Mouse (Mus musculus): Measurements from ENCODE around the gene Socs3. TPM values are rescaled to one million over a fixed set of nuclear protein-coding genes. Genes with fewer than 3 reads are reported as not detected.

Socs3 gene
- polyA plus RNA-seq, 1 experiment: not detected

DNA sequence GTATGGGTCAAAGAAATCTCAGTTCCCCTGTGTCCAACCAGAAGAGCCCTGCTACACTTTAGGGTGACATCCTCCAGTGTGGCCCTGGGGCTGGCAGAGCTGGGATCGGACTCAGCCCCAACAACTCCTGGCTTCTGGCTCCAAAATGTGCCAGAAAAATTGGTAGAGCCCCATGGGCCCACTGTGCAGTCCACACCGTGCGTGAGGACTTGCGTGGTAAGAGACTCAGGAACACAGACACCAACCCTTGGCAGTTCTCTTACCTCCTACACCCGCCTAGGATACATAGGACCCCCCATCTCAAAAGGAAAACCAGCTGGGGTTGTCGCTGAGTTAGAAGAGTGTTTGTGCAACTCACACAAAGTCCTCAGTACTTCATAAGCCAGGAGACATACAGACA lies 29.0 kb downstream of the Socs3 start:
- H3K4me3 ChIP-seq (ENCODE audit: insufficient read depth, low read depth, low read length): no peak overlapping the region
- H3K4me1 ChIP-seq (ENCODE audit: control insufficient read depth, insufficient read depth, low read length): peaks cover 31% of the 10 kb centered on the region
- H3K27ac ChIP-seq (ENCODE audit: insufficient read depth, low read depth, low read length): no peak overlapping the region
- WGBS: 93% methylated on average over 6 of the region's 6 CpGs
- TF ChIP-seq CTCF (IDR thresholded peaks at IDR 0.05; ENCODE audit: insufficient read depth, low read depth, low read length) (no peak), POLR2A (IDR thresholded peaks at IDR 0.05; ENCODE audit: insufficient read depth, low read depth, low read length) (no peak)

DNA sequence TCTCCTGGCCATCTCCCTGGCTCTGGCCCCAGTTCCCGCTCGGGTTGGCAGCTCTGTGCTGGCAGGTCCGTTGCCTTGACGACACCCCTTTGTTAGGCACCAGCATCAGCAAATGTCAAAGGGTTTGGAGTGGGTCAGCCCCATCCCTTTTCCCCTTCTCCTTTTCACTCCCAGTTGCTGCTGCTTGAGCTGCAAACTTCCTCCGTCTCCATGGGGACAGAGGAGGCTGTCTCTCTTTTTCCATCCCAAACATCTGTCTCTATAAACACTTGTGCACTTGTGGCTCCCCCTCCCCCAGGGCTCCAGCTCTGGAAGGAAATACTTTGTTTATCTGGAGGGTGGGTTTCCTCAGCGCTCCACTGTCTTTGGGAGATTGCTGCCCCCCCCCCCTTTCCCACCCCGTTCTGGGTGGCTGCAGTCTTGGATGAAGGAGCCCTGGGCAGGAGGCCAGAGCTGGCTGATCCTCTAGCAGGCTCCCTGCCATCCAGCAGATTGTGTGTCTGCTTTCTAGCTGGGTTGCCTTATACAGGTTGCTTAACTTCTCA lies 30.0 kb downstream of the Socs3 start:
- H3K4me3 ChIP-seq (ENCODE audit: insufficient read depth, low read depth, low read length): no peak overlapping the region
- H3K27ac ChIP-seq (ENCODE audit: insufficient read depth, low read depth, low read length): peak overlapping the region; percentile 22; the same call in 1 of the 2 replicates
- peaks cover 38% of the 10 kb centered on the region for H3K4me1 ChIP-seq (ENCODE audit: control insufficient read depth, insufficient read depth, low read length)
- 5% methylated on average over 7 of the region's 7 CpGs for WGBS
- no peak for TF ChIP-seq CTCF (IDR thresholded peaks at IDR 0.05; ENCODE audit: insufficient read depth, low read depth, low read length)
- no peak for TF ChIP-seq POLR2A (IDR thresholded peaks at IDR 0.05; ENCODE audit: insufficient read depth, low read depth, low read length)

DNA sequence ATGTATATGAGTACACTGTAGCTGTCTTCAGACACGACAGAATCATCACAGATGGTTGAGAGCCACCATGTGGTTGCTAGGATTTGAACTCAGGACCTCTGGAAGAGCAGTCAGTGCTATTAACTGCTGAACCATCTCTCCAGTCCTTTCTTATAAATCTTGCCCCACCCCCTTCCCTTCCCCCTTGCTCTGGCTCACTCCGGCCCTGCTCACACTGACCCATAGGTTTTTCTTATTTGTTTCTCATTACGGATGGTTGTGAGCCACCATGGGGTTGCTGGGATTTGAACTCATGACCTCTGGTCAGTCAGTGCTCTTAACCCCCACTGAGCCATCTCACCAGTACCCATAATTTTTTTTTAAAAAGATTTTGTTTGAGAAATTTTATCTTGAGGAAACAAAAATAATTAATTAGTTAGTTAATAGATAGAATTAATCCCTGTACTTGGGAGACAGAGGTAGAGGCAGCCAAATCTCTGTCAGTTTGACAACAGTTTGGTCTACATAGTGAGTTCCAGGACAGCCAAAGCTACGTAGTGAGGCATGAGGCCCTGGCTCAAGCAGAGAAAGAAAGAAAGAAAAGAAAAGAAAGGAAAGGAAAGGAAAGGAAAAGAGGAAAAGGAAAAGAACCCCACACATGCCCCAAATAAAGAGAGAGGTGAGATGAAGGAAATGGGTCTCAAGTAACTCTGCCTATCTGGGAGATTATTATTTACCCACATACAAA lies 30.7 kb downstream of the Socs3 start:
- WGBS: 55% methylated on average over 4 of the region's 4 CpGs
- Histone ChIP-seq H3K4me1 (ENCODE audit: control insufficient read depth, insufficient read depth, low read length) (peaks cover 44% of the 10 kb centered on the region), H3K27ac (ENCODE audit: insufficient read depth, low read depth, low read length) (peak overlapping the region; percentile 22; the same call in 1 of the 2 replicates), H3K4me3 (ENCODE audit: insufficient read depth, low read depth, low read length) (no peak overlapping the region)
- TF ChIP-seq POLR2A (IDR thresholded peaks at IDR 0.05; ENCODE audit: insufficient read depth, low read depth, low read length): no peak

DNA sequence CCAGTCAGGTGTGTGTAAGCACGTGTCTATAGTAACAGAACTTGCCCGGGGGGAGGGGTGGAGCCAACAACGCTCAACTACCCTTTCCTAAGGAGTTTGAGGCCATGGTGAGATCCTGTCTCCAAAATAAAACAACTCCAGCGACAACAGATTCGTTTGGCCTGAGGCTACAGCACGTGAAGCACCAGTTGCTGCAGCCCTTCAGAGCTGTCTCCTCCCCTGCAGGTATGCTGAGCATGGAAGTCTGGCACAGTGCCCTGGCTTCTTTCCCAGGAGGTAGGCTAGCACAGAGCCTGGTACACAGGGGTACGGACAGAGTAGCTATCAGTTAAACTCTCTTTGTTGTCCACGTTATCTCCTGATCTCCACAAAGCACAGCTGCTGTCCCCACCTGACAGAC lies 33.6 kb downstream of the Socs3 start:
- no peak for TF ChIP-seq CTCF (IDR thresholded peaks at IDR 0.05; ENCODE audit: insufficient read depth, low read depth, low read length)
- no peak for TF ChIP-seq POLR2A (IDR thresholded peaks at IDR 0.05; ENCODE audit: insufficient read depth, low read depth, low read length)
- Histone ChIP-seq H3K27ac (ENCODE audit: insufficient read depth, low read depth, low read length) (no peak overlapping the region), H3K4me3 (ENCODE audit: insufficient read depth, low read depth, low read length) (no peak overlapping the region), H3K4me1 (ENCODE audit: control insufficient read depth, insufficient read depth, low read length) (peaks cover 56% of the 10 kb centered on the region)
- 67% methylated on average over 8 of the region's 8 CpGs for WGBS

DNA sequence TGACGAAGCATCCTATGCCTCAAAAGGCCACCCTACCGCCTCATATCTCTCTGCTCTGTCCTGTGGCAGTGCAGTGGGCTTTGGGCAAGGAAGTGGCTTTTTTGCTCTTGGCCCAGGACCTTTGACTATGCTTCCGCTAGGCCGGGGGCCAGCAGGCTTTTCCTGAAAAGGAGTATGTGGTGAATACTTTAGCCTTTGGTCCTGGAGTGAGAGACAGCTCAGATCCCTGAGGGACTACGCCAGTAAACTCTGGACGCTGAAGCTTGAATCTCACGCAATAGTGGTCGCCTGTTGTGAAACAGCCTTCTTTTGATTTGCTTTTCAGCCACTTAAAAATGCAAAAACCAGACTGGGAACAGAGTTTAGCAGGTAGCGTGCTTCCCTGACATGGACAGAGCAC lies 34.2 kb downstream of the Socs3 start:
- peaks cover 57% of the 10 kb centered on the region for H3K4me1 ChIP-seq (ENCODE audit: control insufficient read depth, insufficient read depth, low read length)
- H3K4me3 ChIP-seq (ENCODE audit: insufficient read depth, low read depth, low read length): no peak overlapping the region
- TF ChIP-seq CTCF (IDR thresholded peaks at IDR 0.05; ENCODE audit: insufficient read depth, low read depth, low read length) (no peak), POLR2A (IDR thresholded peaks at IDR 0.05; ENCODE audit: insufficient read depth, low read depth, low read length) (no peak)
- no peak overlapping the region for H3K27ac ChIP-seq (ENCODE audit: insufficient read depth, low read depth, low read length)
- WGBS: 73% methylated on average over 9 of the region's 9 CpGs

DNA sequence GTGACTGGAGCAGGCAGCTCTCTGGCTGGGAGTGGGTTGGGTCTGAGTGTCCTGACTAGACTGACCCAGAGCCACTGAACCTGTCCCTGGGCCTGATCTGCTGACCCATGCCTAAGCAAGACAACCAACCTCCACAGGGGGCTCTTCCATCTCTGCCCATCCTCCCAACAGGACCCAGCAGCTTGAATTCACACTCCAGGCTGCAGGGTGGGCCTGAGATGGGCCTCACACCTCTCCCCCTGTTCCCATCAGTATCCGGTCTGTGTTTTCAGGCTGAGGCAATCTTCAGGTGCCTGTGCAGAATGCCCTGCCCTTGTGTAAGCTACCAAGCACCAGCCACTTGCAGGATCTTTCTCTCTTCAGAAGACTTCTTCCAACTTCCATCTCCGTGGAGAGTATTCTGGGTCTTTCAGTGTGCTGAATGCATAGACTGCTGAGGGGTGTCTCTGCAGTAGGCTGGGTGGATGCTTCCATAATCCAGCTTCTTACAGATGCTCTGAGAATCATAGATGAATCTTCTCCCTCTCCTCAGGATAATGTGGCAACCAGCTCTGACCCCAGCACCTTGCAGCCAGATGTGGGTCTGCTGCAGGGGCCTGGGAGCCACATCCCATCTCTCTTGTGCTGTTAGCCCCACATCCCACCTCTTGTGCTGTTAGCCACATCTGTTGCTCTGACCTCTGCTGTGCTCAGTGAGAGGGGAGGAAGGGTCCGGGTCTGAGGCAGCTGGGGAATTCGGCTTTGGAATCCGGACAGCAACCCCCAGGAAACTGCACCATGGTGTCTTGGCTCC lies 35.1 kb downstream of the Socs3 start:
- TF ChIP-seq CTCF (IDR thresholded peaks at IDR 0.05; ENCODE audit: insufficient read depth, low read depth, low read length) (no peak), POLR2A (IDR thresholded peaks at IDR 0.05; ENCODE audit: insufficient read depth, low read depth, low read length) (no peak)

DNA sequence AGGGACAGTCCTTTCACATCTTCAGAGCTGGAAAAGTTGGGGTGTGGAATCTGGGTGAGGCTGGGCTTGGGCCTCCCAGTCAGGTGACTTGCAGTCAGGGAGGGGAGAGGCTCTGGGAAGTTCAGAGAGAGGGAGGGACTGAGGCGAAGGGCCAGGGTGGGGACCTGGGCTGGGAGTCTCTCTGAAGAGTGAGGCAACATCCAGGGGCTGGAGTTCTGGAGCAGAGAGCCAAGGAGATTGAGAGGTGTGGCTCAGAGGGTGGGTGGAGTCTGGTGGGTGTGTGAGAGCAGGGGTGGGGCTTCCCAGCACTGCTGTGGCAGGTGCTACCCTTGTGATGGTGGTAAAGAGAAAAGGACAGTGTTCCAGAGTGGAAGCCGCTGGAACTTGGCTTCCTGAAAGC lies 35.7 kb downstream of the Socs3 start:
- Histone ChIP-seq H3K27ac (ENCODE audit: insufficient read depth, low read depth, low read length) (no peak overlapping the region), H3K4me1 (ENCODE audit: control insufficient read depth, insufficient read depth, low read length) (peaks cover 47% of the 10 kb centered on the region), H3K4me3 (ENCODE audit: insufficient read depth, low read depth, low read length) (no peak overlapping the region)
- TF ChIP-seq POLR2A (IDR thresholded peaks at IDR 0.05; ENCODE audit: insufficient read depth, low read depth, low read length) (no peak), CTCF (IDR thresholded peaks at IDR 0.05; ENCODE audit: insufficient read depth, low read depth, low read length) (no peak)
- 82% methylated on average over 2 of the region's 2 CpGs for WGBS

More for the DNA sequence above, 35.1 kb downstream of the Socs3 start:
- no peak overlapping the region for H3K27ac ChIP-seq (ENCODE audit: insufficient read depth, low read depth, low read length)
- H3K4me1 ChIP-seq (ENCODE audit: control insufficient read depth, insufficient read depth, low read length): peaks cover 51% of the 10 kb centered on the region
- 78% methylated on average over 5 of the region's 5 CpGs for WGBS
- H3K4me3 ChIP-seq (ENCODE audit: insufficient read depth, low read depth, low read length): no peak overlapping the region

DNA sequence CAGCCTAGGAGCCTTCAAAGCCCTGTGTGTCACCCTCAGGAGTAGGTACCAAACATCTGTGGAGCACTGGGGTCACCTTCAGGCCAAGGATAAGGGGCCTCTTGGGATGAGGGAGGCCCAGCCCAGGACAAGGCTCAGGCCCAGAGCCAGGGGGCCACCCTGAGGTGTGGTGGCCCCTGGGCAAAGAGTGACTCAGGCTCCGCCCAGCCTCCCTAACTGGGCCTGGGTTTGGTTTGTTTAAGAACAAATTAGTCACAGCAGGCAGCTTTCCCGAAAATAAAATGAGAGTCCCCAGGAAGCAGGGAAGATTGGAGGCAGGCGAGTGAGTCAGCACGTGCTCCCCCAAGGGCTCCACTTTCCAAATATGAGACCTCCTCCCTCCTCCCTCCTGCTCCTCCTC lies 37.7 kb downstream of the Socs3 start:
- TF ChIP-seq POLR2A (IDR thresholded peaks at IDR 0.05; ENCODE audit: insufficient read depth, low read depth, low read length) (no peak), CTCF (IDR thresholded peaks at IDR 0.05; ENCODE audit: insufficient read depth, low read depth, low read length) (no peak)
- Histone ChIP-seq H3K4me3 (ENCODE audit: insufficient read depth, low read depth, low read length) (no peak overlapping the region), H3K4me1 (ENCODE audit: control insufficient read depth, insufficient read depth, low read length) (peaks cover 43% of the 10 kb centered on the region), H3K27ac (ENCODE audit: insufficient read depth, low read depth, low read length) (peak overlapping the region; percentile 95)
- 24% methylated on average over 4 of the region's 4 CpGs for WGBS

DNA sequence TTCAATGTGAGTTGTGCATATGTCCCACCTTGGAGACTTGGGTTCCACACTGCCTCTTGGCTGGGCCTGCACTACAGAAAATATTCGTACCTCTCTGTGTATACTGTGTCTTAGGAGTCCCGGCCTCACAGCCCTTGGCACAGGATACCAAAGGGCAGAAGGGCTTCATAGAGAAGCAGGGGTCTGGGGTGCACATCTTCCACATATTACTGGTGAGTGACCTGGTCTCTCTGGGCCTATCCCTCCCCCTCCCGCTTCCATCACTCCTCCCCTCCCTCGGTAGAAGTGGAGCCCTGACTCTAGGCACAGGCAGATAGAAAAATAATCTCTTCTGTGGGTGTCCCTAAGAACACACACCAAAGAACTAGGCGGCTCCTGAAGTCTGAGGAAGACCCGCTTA lies 38.3 kb downstream of the Socs3 start:
- Histone ChIP-seq H3K4me3 (ENCODE audit: insufficient read depth, low read depth, low read length) (no peak overlapping the region), H3K4me1 (ENCODE audit: control insufficient read depth, insufficient read depth, low read length) (peaks cover 43% of the 10 kb centered on the region), H3K27ac (ENCODE audit: insufficient read depth, low read depth, low read length) (peak overlapping the region; percentile 95)
- WGBS: 68% methylated on average over 6 of the region's 6 CpGs
- TF ChIP-seq CTCF (IDR thresholded peaks at IDR 0.05; ENCODE audit: insufficient read depth, low read depth, low read length): no peak
- no peak for TF ChIP-seq POLR2A (IDR thresholded peaks at IDR 0.05; ENCODE audit: insufficient read depth, low read depth, low read length)
